Mouse (Mus musculus): Measurements from ENCODE around the gene Ythdf2. TPM values are rescaled to one million over a fixed set of nuclear protein-coding genes. Genes with fewer than 3 reads are reported as not detected.

The Ythdf2 gene
- polyA plus RNA-seq (2012; rRNA removed) = 7.0 and 14.5 TPM in 2 replicates

DNA sequence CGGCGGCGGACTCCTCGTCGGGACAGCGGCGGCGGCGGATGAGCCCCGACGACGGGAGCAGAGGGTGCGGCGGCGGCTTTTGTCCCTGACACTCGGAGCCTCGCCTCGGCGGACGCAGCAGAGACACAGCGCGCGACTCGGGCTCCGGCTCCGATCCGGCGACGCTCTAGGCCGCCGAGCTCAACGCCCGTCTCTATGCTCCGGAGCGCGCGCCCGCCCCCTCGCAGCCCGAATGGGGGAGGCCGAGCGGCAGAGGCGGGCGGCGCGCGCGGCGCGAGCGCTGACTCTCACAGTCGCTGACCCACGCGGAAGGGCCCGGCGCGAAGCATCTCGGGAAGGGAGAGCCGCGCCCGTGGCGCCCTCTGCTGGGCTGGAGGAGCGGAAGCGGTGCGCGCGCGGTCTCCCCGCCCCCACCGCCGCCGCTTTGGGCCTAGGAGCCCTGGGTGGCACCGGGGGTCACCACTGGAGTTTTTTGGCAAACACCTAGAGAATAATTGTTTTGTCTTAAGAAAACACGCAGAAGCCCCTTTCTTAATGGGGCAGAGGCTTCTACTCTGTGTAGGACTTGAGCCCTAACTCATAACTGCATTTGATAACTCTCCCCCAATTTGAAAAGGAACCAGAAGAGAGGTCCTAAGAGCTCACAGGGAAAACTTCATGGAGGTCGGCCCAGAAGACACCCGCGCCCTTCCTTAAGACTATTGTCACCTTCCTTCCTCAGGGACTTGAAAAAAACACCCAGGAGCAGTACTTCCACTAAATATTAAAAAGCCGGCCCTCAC, at the start of gene Ythdf2:
Ythdf2 (minus strand) TSS at position 351 of the 782 bp plus-strand sequence.
- Histone ChIP-seq H3K27ac (ENCODE audit: insufficient read depth, low read depth, low read length) (peak within 1 kb of the TSS; percentile 86), H3K27me3 (ENCODE audit: control insufficient read depth, insufficient read depth, low read length) (no peaks in the 10 kb centered on the region; the same call in 1 of the 2 replicates), H3K4me3 (ENCODE audit: low read depth, low read length) (peak within 1 kb of the TSS; percentile 92), H3K4me1 (ENCODE audit: control insufficient read depth, insufficient read depth, insufficient read length, low read length) (peaks cover 6% of the 10 kb centered on the region; the same call in 1 of the 2 replicates), H3K36me3 (ENCODE audit: control insufficient read depth, insufficient read depth, low read length) (peaks cover 9% of the 10 kb centered on the region)
- 1% methylated on average over 78 of the region's 78 CpGs for WGBS
- TF ChIP-seq POLR2A (IDR thresholded peaks at IDR 0.05; ENCODE audit: low read depth, low read length) = peak; percentile 75
- peak; percentile 76 for TF ChIP-seq CTCF (IDR thresholded peaks at IDR 0.05; ENCODE audit: extremely low read depth, insufficient read length, insufficient replicate concordance, low read depth, low read length)

DNA sequence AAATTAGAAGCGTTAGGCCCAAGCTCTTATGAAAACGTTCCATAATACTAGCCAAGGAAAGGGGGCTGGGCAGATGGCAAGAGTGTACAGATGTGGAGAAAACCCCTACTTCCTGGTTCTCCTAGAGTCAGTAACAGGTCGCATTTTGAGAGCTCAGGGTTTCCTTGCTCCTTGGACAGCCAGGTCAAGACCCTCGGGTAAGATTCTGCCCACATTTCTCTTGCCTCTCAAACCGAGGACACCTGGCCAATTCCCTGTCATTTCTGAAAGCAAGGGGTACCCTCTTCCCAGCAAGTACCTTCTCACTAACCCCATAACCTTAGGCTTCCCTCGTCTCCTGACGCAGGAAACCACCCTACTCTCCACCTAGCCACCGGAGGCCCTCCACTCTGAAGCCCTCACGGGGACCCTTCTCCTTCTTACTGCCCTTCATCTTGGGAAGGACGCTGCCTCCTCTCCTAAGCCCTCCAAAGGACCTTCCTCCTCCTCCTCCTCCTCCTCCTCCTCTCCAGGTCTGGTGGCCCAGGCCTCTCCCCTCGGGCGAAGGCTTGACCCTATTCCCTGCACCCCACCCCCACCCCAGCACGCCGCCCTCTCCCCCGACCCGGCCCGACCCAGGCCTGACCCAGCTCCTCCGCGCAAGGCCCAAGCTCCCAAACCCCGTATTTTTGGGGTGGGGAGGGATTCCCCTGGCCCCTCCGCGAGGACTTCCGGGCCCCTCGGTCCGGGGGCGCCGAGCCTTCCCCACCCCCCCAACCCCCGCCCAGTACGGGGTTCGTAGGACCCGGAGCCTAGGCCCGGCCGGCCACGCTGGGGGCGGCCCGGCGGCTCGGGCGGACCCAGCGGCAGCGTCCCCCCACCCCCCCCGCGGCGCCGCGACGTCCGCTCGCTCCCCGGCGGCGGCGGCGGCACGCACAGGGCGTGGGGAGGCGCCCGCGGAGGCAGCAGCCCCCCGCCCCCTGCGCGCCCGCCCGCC, 48.6 kb upstream of the Ythdf2 start:
- peak overlapping the region; percentile 97 for H3K27ac ChIP-seq (ENCODE audit: insufficient read depth, low read depth, low read length)
- no peak for TF ChIP-seq CTCF (IDR thresholded peaks at IDR 0.05; ENCODE audit: extremely low read depth, insufficient read length, insufficient replicate concordance, low read depth, low read length)
- TF ChIP-seq POLR2A (IDR thresholded peaks at IDR 0.05; ENCODE audit: low read depth, low read length) = peak; percentile 51; the same call in 1 of the 2 replicates
- H3K4me1 ChIP-seq (ENCODE audit: control insufficient read depth, insufficient read depth, insufficient read length, low read length) = peaks cover 4% of the 10 kb centered on the region
- H3K4me3 ChIP-seq (ENCODE audit: low read depth, low read length) = peak overlapping the region; percentile 98
- no peaks in the 10 kb centered on the region for H3K27me3 ChIP-seq (ENCODE audit: control insufficient read depth, insufficient read depth, low read length)
- WGBS = 1% methylated on average over 54 of the region's 64 CpGs
- no peaks in the 10 kb centered on the region for H3K36me3 ChIP-seq (ENCODE audit: control insufficient read depth, insufficient read depth, low read length)

- no peaks in the 10 kb centered on the region for H3K27me3 ChIP-seq (ENCODE audit: control insufficient read depth, insufficient read depth, low read length)
- no peak overlapping the region for H3K27ac ChIP-seq (ENCODE audit: insufficient read depth, low read depth, low read length)
- 37% methylated on average over 4 of the region's 4 CpGs for WGBS
- TF ChIP-seq CTCF (IDR thresholded peaks at IDR 0.05; ENCODE audit: extremely low read depth, insufficient read length, insufficient replicate concordance, low read depth, low read length) (no peak), POLR2A (IDR thresholded peaks at IDR 0.05; ENCODE audit: low read depth, low read length) (no peak)
- H3K36me3 ChIP-seq (ENCODE audit: control insufficient read depth, insufficient read depth, low read length) = no peaks in the 10 kb centered on the region
- H3K4me1 ChIP-seq (ENCODE audit: control insufficient read depth, insufficient read depth, insufficient read length, low read length) = peaks cover 4% of the 10 kb centered on the region
- no peak overlapping the region for H3K4me3 ChIP-seq (ENCODE audit: low read depth, low read length)
Measured at GRCm38 (mm10) chr4:132259248-132259647, 47.1 kb upstream of the Ythdf2 start.

DNA sequence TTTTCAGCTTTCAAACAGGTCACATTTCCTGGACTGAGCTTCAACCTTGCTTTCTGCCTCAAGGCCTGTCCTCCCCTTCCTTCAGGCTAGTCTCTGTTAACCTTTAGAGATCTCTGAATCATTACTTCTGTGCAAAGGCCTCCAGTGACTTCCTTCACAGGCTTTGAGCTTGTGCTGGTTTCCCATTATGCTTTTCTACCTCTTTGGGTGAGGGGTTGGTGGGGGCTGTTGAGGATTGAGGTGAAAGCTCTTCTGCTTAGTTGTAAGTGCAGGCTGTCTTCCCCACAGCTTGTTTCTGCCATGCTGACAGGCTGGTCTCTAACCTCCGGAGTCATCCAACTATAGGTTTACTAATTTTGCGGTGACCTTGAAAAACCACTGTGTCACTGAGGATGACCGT, 44.3 kb upstream of the Ythdf2 start:
- Histone ChIP-seq H3K27ac (ENCODE audit: insufficient read depth, low read depth, low read length) (no peak overlapping the region), H3K27me3 (ENCODE audit: control insufficient read depth, insufficient read depth, low read length) (no peaks in the 10 kb centered on the region), H3K36me3 (ENCODE audit: control insufficient read depth, insufficient read depth, low read length) (peaks cover 5% of the 10 kb centered on the region), H3K4me3 (ENCODE audit: low read depth, low read length) (no peak overlapping the region), H3K4me1 (ENCODE audit: control insufficient read depth, insufficient read depth, insufficient read length, low read length) (peaks cover 4% of the 10 kb centered on the region)
- TF ChIP-seq CTCF (IDR thresholded peaks at IDR 0.05; ENCODE audit: extremely low read depth, insufficient read length, insufficient replicate concordance, low read depth, low read length) (no peak), POLR2A (IDR thresholded peaks at IDR 0.05; ENCODE audit: low read depth, low read length) (no peak)
- WGBS = 88% methylated on average over 3 of the region's 3 CpGs

DNA sequence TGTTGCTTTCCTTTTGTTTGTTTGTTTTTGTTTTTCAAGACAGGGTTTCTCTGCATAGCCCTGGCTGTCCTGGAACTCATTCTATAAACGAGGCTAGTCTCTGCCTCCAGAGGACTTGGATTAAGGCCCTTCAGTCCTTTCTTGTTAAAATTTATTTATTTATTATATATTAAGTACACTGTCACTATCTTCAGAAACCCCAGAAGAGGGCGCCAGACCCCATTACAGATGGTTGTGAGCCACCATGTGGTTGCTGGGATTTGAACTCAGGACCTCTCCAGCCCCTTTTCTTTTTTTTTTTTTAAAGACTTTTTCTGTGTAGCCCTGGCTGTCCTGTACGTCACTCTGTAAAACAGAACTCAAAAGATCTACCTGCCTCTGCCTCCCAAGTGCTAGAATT, 42.9 kb upstream of the Ythdf2 start:
- no peaks in the 10 kb centered on the region for H3K27me3 ChIP-seq (ENCODE audit: control insufficient read depth, insufficient read depth, low read length)
- H3K4me3 ChIP-seq (ENCODE audit: low read depth, low read length) = no peak overlapping the region
- no peak overlapping the region for H3K27ac ChIP-seq (ENCODE audit: insufficient read depth, low read depth, low read length)
- H3K4me1 ChIP-seq (ENCODE audit: control insufficient read depth, insufficient read depth, insufficient read length, low read length) = peaks cover 4% of the 10 kb centered on the region
- 83% methylated on average over 3 of the region's 3 CpGs for WGBS
- H3K36me3 ChIP-seq (ENCODE audit: control insufficient read depth, insufficient read depth, low read length) = peaks cover 13% of the 10 kb centered on the region
- no peak for TF ChIP-seq POLR2A (IDR thresholded peaks at IDR 0.05; ENCODE audit: low read depth, low read length)
- TF ChIP-seq CTCF (IDR thresholded peaks at IDR 0.05; ENCODE audit: extremely low read depth, insufficient read length, insufficient replicate concordance, low read depth, low read length) = peak; percentile 11; the same call in 1 of the 2 replicates

GRCm38 (mm10) chr4:132253622-132254021, 41.5 kb upstream of the Ythdf2 start:
- no peaks in the 10 kb centered on the region; the same call in 1 of the 2 replicates for H3K4me1 ChIP-seq (ENCODE audit: control insufficient read depth, insufficient read depth, insufficient read length, low read length)
- no peak overlapping the region for H3K4me3 ChIP-seq (ENCODE audit: low read depth, low read length)
- WGBS = 41% methylated on average over 2 of the region's 2 CpGs
- TF ChIP-seq POLR2A (IDR thresholded peaks at IDR 0.05; ENCODE audit: low read depth, low read length) = no peak
- peaks cover 15% of the 10 kb centered on the region for H3K36me3 ChIP-seq (ENCODE audit: control insufficient read depth, insufficient read depth, low read length)
- H3K27me3 ChIP-seq (ENCODE audit: control insufficient read depth, insufficient read depth, low read length) = no peaks in the 10 kb centered on the region
- no peak overlapping the region for H3K27ac ChIP-seq (ENCODE audit: insufficient read depth, low read depth, low read length)

Data from small intestine, adult 2 months (tissue).